Mouse (Mus musculus) midbrain, embryonic 11.5 days (tissue): ENCODE results near the gene Fkbp8. TPM values are rescaled to one million over a fixed set of nuclear protein-coding genes. Genes with fewer than 3 reads are reported as not detected.

Source experiments
- polyA plus RNA-seq: library from polyadenylated mRNA; unstranded; fragments of >200 nt; fragmentation: Nextera tagmentation; extraction: Ambion mirVana; gene quantifications from 2 replicates; pipeline ENCODE4 v1.2.1, GENCODE M21; 2014

Gene Fkbp8
- polyA plus RNA-seq, 1 experiment from 2014 or later: 215 TPM

Other genes starting within 250 kb of the Fkbp8 start
- 50.5 and 61.2 TPM in 2 replicates for gene Homer3, start 244.9 kb upstream of the Fkbp8 start, polyA plus RNA-seq
- gene Ddx49, start 225.2 kb upstream of the Fkbp8 start, polyA plus RNA-seq: 45.7 and 49.7 TPM in 2 replicates
- 230 and 240 TPM in 2 replicates for gene Cope, start 225.2 kb upstream of the Fkbp8 start, polyA plus RNA-seq
- gene Cers1, start 211.9 kb upstream of the Fkbp8 start, polyA plus RNA-seq: 5.5 and 7.0 TPM in 2 replicates
- 0.43 and 1.3 TPM in 2 replicates for gene Gdf1, start 197.9 kb upstream of the Fkbp8 start, polyA plus RNA-seq
- 19.6 and 19.8 TPM in 2 replicates for gene Upf1, start 174.4 kb upstream of the Fkbp8 start, polyA plus RNA-seq
- 0.21 TPM in 1 of 2 replicates, not detected in the other for gene Comp, start 154.2 kb upstream of the Fkbp8 start, polyA plus RNA-seq
- gene Crtc1, start 88.1 kb upstream of the Fkbp8 start, polyA plus RNA-seq: 11.8 and 12.9 TPM in 2 replicates
- 12.6 and 13.1 TPM in 2 replicates for gene Klhl26, start 50.8 kb upstream of the Fkbp8 start, polyA plus RNA-seq
- 12.3 TPM in 2 replicates for gene Tmem59l, start 40.4 kb upstream of the Fkbp8 start, polyA plus RNA-seq
- gene Crlf1, start 34.6 kb upstream of the Fkbp8 start, polyA plus RNA-seq: 0.23 and 0.90 TPM in 2 replicates
- 126 and 129 TPM in 2 replicates for gene Rex1bd, start 21.0 kb upstream of the Fkbp8 start, polyA plus RNA-seq
- gene Uba52, start 16.9 kb upstream of the Fkbp8 start, polyA plus RNA-seq: 774 and 852 TPM in 2 replicates
- 48.0 and 50.0 TPM in 2 replicates for gene Kxd1, start 232 bp downstream of the Fkbp8 start, polyA plus RNA-seq
- 13.0 TPM in 2 replicates for gene Ell, start 11.7 kb downstream of the Fkbp8 start, polyA plus RNA-seq
- 46.1 and 56.0 TPM in 2 replicates for gene Isyna1, start 66.6 kb downstream of the Fkbp8 start, polyA plus RNA-seq
- gene Ssbp4, start 81.1 kb downstream of the Fkbp8 start, polyA plus RNA-seq: 87.8 and 96.9 TPM in 2 replicates
- 1.2 and 1.3 TPM in 2 replicates for gene Lrrc25, start 88.4 kb downstream of the Fkbp8 start, polyA plus RNA-seq
- gene Gdf15, start 104.7 kb downstream of the Fkbp8 start, polyA plus RNA-seq: 0.10 and 0.11 TPM in 2 replicates
- gene Pgpep1, start 132.7 kb downstream of the Fkbp8 start, polyA plus RNA-seq: 103 and 108 TPM in 2 replicates
- 305 and 326 TPM in 2 replicates for gene Lsm4, start 145.5 kb downstream of the Fkbp8 start, polyA plus RNA-seq
- 119 and 138 TPM in 2 replicates for gene Jund, start 171.2 kb downstream of the Fkbp8 start, polyA plus RNA-seq
- gene Iqcn, start 175.7 kb downstream of the Fkbp8 start, polyA plus RNA-seq: 0.04 TPM in 1 of 2 replicates, not detected in the other
- gene Gm3336, start 190.8 kb downstream of the Fkbp8 start, polyA plus RNA-seq: not detected in 2 replicates
- 0.16 TPM in 1 of 2 replicates, not detected in the other for gene Pde4c, start 196.0 kb downstream of the Fkbp8 start, polyA plus RNA-seq
- 56.6 and 66.1 TPM in 2 replicates for gene Rab3a, start 227.0 kb downstream of the Fkbp8 start, polyA plus RNA-seq
- gene Mpv17l2, start 233.2 kb downstream of the Fkbp8 start, polyA plus RNA-seq: 28.3 and 29.6 TPM in 2 replicates
- 25.4 and 30.2 TPM in 2 replicates for gene Pik3r2, start 249.0 kb downstream of the Fkbp8 start, polyA plus RNA-seq